Mouse (Mus musculus): ENCODE data around the gene Ppib.

- TF ChIP-seq CTCF (IDR thresholded peaks at IDR 0.05) (peak; percentile 48), EP300 (IDR thresholded peaks at IDR 0.05) (no peak)
These were observed at the start of gene Ppib for GRCm38 (mm10) chr9:66059583-66060307.

Measured in lung, postnatal 0 days (tissue).